24 mouse cellular contexts compared by ENCODE assay signal in the genomic region with DNA sequence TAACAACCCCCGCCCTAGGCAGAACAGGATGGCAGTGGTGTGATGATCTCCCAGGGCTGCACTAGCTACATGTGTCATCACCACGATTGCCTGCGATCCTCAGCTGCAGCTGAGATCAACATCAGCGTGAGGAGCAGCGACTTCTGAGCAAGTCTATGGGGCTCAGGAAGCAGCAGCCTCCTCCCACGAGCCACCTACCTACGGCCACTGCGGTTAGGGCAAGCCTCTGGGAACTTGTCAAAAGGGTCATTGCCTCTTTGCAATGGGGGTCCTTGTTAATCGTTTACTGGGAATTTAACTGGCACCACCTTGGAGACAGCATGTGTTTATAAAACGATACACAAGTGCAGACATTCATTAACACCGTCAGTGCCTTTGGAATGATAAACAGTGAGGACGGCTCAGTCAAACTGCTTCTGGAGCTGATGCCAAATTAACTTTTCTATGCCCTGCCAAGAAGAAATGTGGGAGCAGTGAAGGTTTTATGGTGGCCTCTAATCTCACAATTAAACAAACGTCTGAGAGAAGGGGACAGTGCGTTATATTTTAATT.
A peak's percentile ranks its signal among the peaks of the same experiment; 100 is the strongest.
DNase-seq lines count a peak whose midpoint lies in the region; ATAC-seq and TF ChIP-seq lines count a peak whose summit lies in the region.
"Had no signal": no experiment of that assay in that cellular context is flagged by ENCODE, and none has a peak within 500 bp of the region (broad histone marks: within the 10 kb centered on the region; RNA-seq: fewer than 3 reads in every experiment).

No protein-coding gene starts in this region.

- H3K27me3 ChIP-seq in forebrain, embryonic 14.5 days (replicated peaks; ENCODE audit: control insufficient read depth, insufficient read depth, low read length) = no peaks in the 10 kb centered on the region
- no peaks in the 10 kb centered on the region for H3K27me3 ChIP-seq in forebrain, embryonic 12.5 days
- H3K27me3 ChIP-seq in kidney, embryonic 16.5 days (ENCODE audit: insufficient read depth, low read length) = no peaks in the 10 kb centered on the region
- H3K27me3 ChIP-seq in forebrain, postnatal 0 days (ENCODE audit: insufficient read depth, low read length) = no peaks in the 10 kb centered on the region; the same call in 1 of the 2 replicates
- H3K27me3 ChIP-seq: midbrain, embryonic 12.5 days; neural tube, embryonic 15.5 days had no signal

- WGBS in forebrain, embryonic 14.5 days = 37% methylated on average over 14 of the region's 14 CpGs
- WGBS in forebrain, embryonic 12.5 days = 57% methylated on average over 14 of the region's 14 CpGs
- 20% methylated on average over 14 of the region's 14 CpGs for WGBS in kidney, embryonic 16.5 days
- WGBS in forebrain, postnatal 0 days = 30% methylated on average over 14 of the region's 14 CpGs

- H3K4me3 ChIP-seq in forebrain, embryonic 14.5 days (ENCODE audit: low read depth, low read length) = no peak overlapping the region
- H3K4me3 ChIP-seq in forebrain, embryonic 12.5 days (replicated peaks) = no peak overlapping the region
- no peak overlapping the region for H3K4me3 ChIP-seq in kidney, embryonic 16.5 days (ENCODE audit: low read length)
- H3K4me3 ChIP-seq in forebrain, postnatal 0 days (ENCODE audit: low read depth, low read length) = no peak overlapping the region
- H3K4me3 ChIP-seq: hindbrain, embryonic 10.5 days; layer of hippocampus, adult 2 months; limb, embryonic 12.5 days; midbrain, embryonic 12.5 days; neural tube, embryonic 15.5 days had no signal

- peak; percentile 71 for DNase-seq in forebrain, embryonic 14.5 days (ENCODE audit: low spot score)
- no peak for DNase-seq in kidney, adult 11 months
- DNase-seq in forebrain, postnatal 0 days = peak; percentile 20
- DNase-seq in kidney, postnatal 4 days = peak; percentile 27 to 50
- DNase-seq in left cerebral cortex, adult 8-10 months (ENCODE audit: low spot score in 2 of 2) = no peak
- DNase-seq: adrenal gland, postnatal 36 days; cerebellum, adult 11-12 months; cerebellum, postnatal 10 days; liver, postnatal 0 days; lung, postnatal 10 days; right cerebral cortex, postnatal 14 days; thymus, postnatal 25 days had no signal

- H3K9me3 ChIP-seq in forebrain, embryonic 14.5 days (replicated peaks; ENCODE audit: control insufficient read depth, low read length) = no peaks in the 10 kb centered on the region
- no peaks in the 10 kb centered on the region for H3K9me3 ChIP-seq in forebrain, embryonic 12.5 days
- H3K9me3 ChIP-seq in kidney, embryonic 16.5 days (ENCODE audit: low read length) = no peaks in the 10 kb centered on the region
- H3K9me3 ChIP-seq in forebrain, postnatal 0 days (ENCODE audit: low read length) = no peaks in the 10 kb centered on the region
- H3K9me3 ChIP-seq: hindbrain, embryonic 10.5 days; limb, embryonic 12.5 days; midbrain, embryonic 12.5 days; neural tube, embryonic 15.5 days had no signal

- no peak overlapping the region for H3K27ac ChIP-seq in forebrain, embryonic 14.5 days (ENCODE audit: low read depth, low read length)
- no peak overlapping the region for H3K27ac ChIP-seq in forebrain, embryonic 12.5 days
- H3K27ac ChIP-seq in kidney, embryonic 16.5 days (ENCODE audit: low read length) = no peak overlapping the region
- no peak overlapping the region for H3K27ac ChIP-seq in forebrain, postnatal 0 days (ENCODE audit: low read depth, low read length)
- H3K27ac ChIP-seq: hindbrain, embryonic 10.5 days; layer of hippocampus, adult 2 months; limb, embryonic 12.5 days; midbrain, embryonic 12.5 days; neural tube, embryonic 15.5 days had no signal

- H3K4me2 ChIP-seq in forebrain, embryonic 14.5 days (ENCODE audit: low read length) = no peak overlapping the region
- H3K4me2 ChIP-seq in forebrain, embryonic 12.5 days = no peak overlapping the region
- no peak overlapping the region for H3K4me2 ChIP-seq in kidney, embryonic 16.5 days (replicated peaks; ENCODE audit: low read depth, low read length)
- no peak overlapping the region for H3K4me2 ChIP-seq in forebrain, postnatal 0 days (ENCODE audit: low read depth)
- H3K4me2 ChIP-seq: heart, embryonic 11.5 days; limb, embryonic 12.5 days; liver, embryonic 11.5 days; midbrain, embryonic 12.5 days; neural tube, embryonic 15.5 days had no signal

- no peaks in the 10 kb centered on the region for H3K36me3 ChIP-seq in forebrain, embryonic 14.5 days (ENCODE audit: control insufficient read depth, insufficient read depth, low read length)
- H3K36me3 ChIP-seq in forebrain, embryonic 12.5 days (replicated peaks) = no peaks in the 10 kb centered on the region
- no peaks in the 10 kb centered on the region for H3K36me3 ChIP-seq in kidney, embryonic 16.5 days (ENCODE audit: insufficient read depth, low read length)
- no peaks in the 10 kb centered on the region for H3K36me3 ChIP-seq in forebrain, postnatal 0 days (ENCODE audit: insufficient read depth)
- H3K36me3 ChIP-seq: hindbrain, embryonic 10.5 days; limb, embryonic 12.5 days; midbrain, embryonic 12.5 days; neural tube, embryonic 15.5 days had no signal

- H3K9ac ChIP-seq in forebrain, embryonic 14.5 days (ENCODE audit: low read length) = no peak overlapping the region
- H3K9ac ChIP-seq in forebrain, embryonic 12.5 days = no peak overlapping the region
- no peak overlapping the region for H3K9ac ChIP-seq in kidney, embryonic 16.5 days (replicated peaks; ENCODE audit: low read length)
- no peak overlapping the region for H3K9ac ChIP-seq in forebrain, postnatal 0 days
- H3K9ac ChIP-seq: limb, embryonic 12.5 days; liver, postnatal 0 days; midbrain, embryonic 12.5 days; neural tube, embryonic 15.5 days had no signal

- TF ChIP-seq CTCF in forebrain, postnatal 0 days (IDR thresholded peaks at IDR 0.05; ENCODE audit: low read depth) = no peak

- ATAC-seq in forebrain, embryonic 14.5 days = peak; percentile 55; the same call in 1 of the 2 replicates
- no peak for ATAC-seq in forebrain, embryonic 12.5 days (ENCODE audit: low FRiP score)
- peak; percentile 80 for ATAC-seq in kidney, embryonic 16.5 days (ENCODE audit: low FRiP score, low TSS enrichment)
- ATAC-seq in forebrain, postnatal 0 days = no peak
- ATAC-seq in inflammation-experienced regulatory T-cells, adult 6 months = no peak
- ATAC-seq: hindbrain, embryonic 16.5 days; intestine, embryonic 16.5 days; liver, postnatal 0 days had no signal

- peaks cover 8% of the 10 kb centered on the region for H3K4me1 ChIP-seq in forebrain, embryonic 14.5 days (ENCODE audit: control insufficient read depth, insufficient read depth, low read length)
- H3K4me1 ChIP-seq in forebrain, embryonic 12.5 days = peaks cover 4% of the 10 kb centered on the region; the same call in 1 of the 2 replicates
- H3K4me1 ChIP-seq in kidney, embryonic 16.5 days (ENCODE audit: insufficient read depth, low read length) = peaks cover 9% of the 10 kb centered on the region
- H3K4me1 ChIP-seq in forebrain, postnatal 0 days (ENCODE audit: insufficient read depth) = no peaks in the 10 kb centered on the region
- H3K4me1 ChIP-seq: hindbrain, embryonic 10.5 days; midbrain, embryonic 12.5 days had no signal

Comparison
In these comparisons a context has a peak if more than half of its experiments do, and no peak if none do; other contexts are left out.
1. ATAC-seq: peak in forebrain, embryonic 14.5 days (single experiment) and kidney, embryonic 16.5 days (single experiment); none in forebrain, embryonic 12.5 days (single experiment), forebrain, postnatal 0 days (single experiment) and inflammation-experienced regulatory T-cells, adult 6 months (single experiment).
2. DNase-seq: peak in forebrain, embryonic 14.5 days (single experiment), forebrain, postnatal 0 days (single experiment) and kidney, postnatal 4 days (2 of 2); none in kidney, adult 11 months (single experiment) and left cerebral cortex, adult 8-10 months (0 of 2).